Mouse (Mus musculus) limb, embryonic 12.5 days (tissue): Measurements from ENCODE around the gene Emx2. TPM values are rescaled to one million over a fixed set of nuclear protein-coding genes. Genes with fewer than 3 reads are reported as not detected.

Source experiments
- ATAC-seq: fragments of 200-750 bp; cut with Nextera tagmentation; 2 replicates; pipeline ENCODE4 v1.8.0; 2017; ENCODE audit warnings: low read depth, moderate TSS enrichment; ENCODE audit not compliant: insufficient number of reproducible peaks, insufficient read depth, low FRiP score, low TSS enrichment
- H3K27ac ChIP-seq: fragments of 300-500 bp; sonication (generic); 2 replicates; pipeline ENCODE4 v1.5.1; 2016; ENCODE audit warnings: mild to moderate bottlenecking, moderate library complexity
- H3K27me3 ChIP-seq: fragments of 300-500 bp; sonication (generic); 2 replicates; pipeline ENCODE4 v1.6.1; 2016; ENCODE audit warnings: mild to moderate bottlenecking, moderate library complexity
- H3K36me3 ChIP-seq: fragments of 300-500 bp; sonication (generic); 2 replicates; pipeline ENCODE4 v1.6.1; 2016; ENCODE audit warnings: mild to moderate bottlenecking, moderate library complexity
- H3K4me1 ChIP-seq: fragments of 300-500 bp; sonication (generic); replicated peaks from 2 replicates; pipeline ENCODE4 v1.6.1; 2016
- H3K4me2 ChIP-seq: fragments of 300-500 bp; sonication (generic); 2 replicates; pipeline ENCODE4 v1.6.1; 2016; ENCODE audit warnings: mild to moderate bottlenecking, moderate library complexity
- H3K4me3 ChIP-seq: fragments of 300-500 bp; sonication (generic); replicated peaks from 2 replicates; pipeline ENCODE4 v1.5.1; 2016; ENCODE audit warnings: mild to moderate bottlenecking
- H3K9ac ChIP-seq: fragments of 300-500 bp; sonication (generic); replicated peaks from 2 replicates; pipeline ENCODE4 v1.6.1; 2016; ENCODE audit warnings: mild to moderate bottlenecking, moderate library complexity
- H3K9me3 ChIP-seq: fragments of 300-500 bp; sonication (generic); 2 replicates; pipeline ENCODE4 v1.6.1; 2016; ENCODE audit warnings: mild to moderate bottlenecking, moderate library complexity
- WGBS: fragments of 180-500 bp; shearing (Covaris S2); methylation state at CpG from one replicate; pipeline ENCODE4 v1.1.7; 2016; 5-methylcytosine and 5-hydroxymethylcytosine counted together
- polyA plus RNA-seq: library from polyadenylated mRNA; unstranded; fragments of >200 nt; fragmentation: Nextera tagmentation; extraction: Ambion mirVana; gene quantifications from 2 replicates; pipeline ENCODE4 v1.2.1, GENCODE M21; 2016

Gene Emx2
- 12.0 and 18.9 TPM in 2 replicates for polyA plus RNA-seq

GRCm38 (mm10) chr19:59457951-59458742, at the start of gene Emx2:
Emx2 (plus strand) TSS chr19:59458372.
- peak within 1 kb of the TSS; percentile 50 for H3K4me3 ChIP-seq
- under 1% methylated on average over 55 of the region's 58 CpGs for WGBS
- H3K36me3 ChIP-seq: no peaks in the 10 kb centered on the region
- peak; percentile 60; the same call in 1 of the 2 replicates for ATAC-seq
- peaks cover 20% of the 10 kb centered on the region for H3K4me1 ChIP-seq
- no peaks in the 10 kb centered on the region for H3K9me3 ChIP-seq
- peak within 1 kb of the TSS; percentile 86 for H3K27ac ChIP-seq
- H3K27me3 ChIP-seq: peaks cover 93% of the 10 kb centered on the region
- H3K9ac ChIP-seq: peak within 1 kb of the TSS; percentile 66
- peak within 1 kb of the TSS; percentile 77 for H3K4me2 ChIP-seq

GRCm38 (mm10) chr19:59414128-59414527, 44.0 kb upstream of the Emx2 start:
- 69% methylated on average over 5 of the region's 5 CpGs for WGBS
- H3K27me3 ChIP-seq: peaks cover 41% of the 10 kb centered on the region
- no peak for ATAC-seq

GRCm38 (mm10) chr19:59418024-59418423, 40.1 kb upstream of the Emx2 start:
- H3K4me2 ChIP-seq: 0 out of 2 replicates have a peak overlapping the region, but pooled peaks have one; percentile 26
- peaks cover 25% of the 10 kb centered on the region for H3K4me1 ChIP-seq
- H3K27me3 ChIP-seq: peaks cover 44% of the 10 kb centered on the region
- H3K9ac ChIP-seq: no peak overlapping the region
- H3K9me3 ChIP-seq: no peaks in the 10 kb centered on the region
- H3K36me3 ChIP-seq: no peaks in the 10 kb centered on the region
- no peak overlapping the region for H3K4me3 ChIP-seq
- no peak overlapping the region for H3K27ac ChIP-seq
- 1% methylated on average over 15 of the region's 15 CpGs for WGBS
- no peak for ATAC-seq

More at GRCm38 (mm10) chr19:59414128-59414527, 44.0 kb upstream of the Emx2 start:
- Histone ChIP-seq H3K4me3 (no peak overlapping the region), H3K9ac (no peak overlapping the region), H3K4me1 (peaks cover 16% of the 10 kb centered on the region), H3K27ac (no peak overlapping the region), H3K4me2 (no peak overlapping the region), H3K9me3 (no peaks in the 10 kb centered on the region), H3K36me3 (no peaks in the 10 kb centered on the region)

DNA sequence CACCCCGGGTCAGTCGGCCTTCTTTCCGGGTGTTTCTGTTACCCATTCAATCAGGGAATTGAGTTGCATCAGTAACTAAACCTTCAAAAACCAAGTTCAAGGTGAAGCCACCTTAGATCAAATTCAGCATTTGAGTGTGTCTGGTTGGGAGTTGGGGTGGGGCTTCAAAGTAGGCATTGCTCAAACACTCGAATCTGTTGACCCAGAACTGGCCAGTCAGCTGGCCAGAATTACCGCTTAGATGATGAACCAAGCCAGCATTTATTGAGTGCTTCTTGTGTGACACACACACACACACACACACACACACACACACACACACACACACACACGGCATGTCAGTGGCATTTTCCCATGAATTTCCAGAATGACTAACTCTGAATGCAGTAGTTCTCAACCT, 39.5 kb upstream of the Emx2 start:
- no peak for ATAC-seq
- H3K4me1 ChIP-seq: peaks cover 24% of the 10 kb centered on the region
- 67% methylated on average over 6 of the region's 6 CpGs for WGBS
- H3K4me3 ChIP-seq: no peak overlapping the region
- H3K27me3 ChIP-seq: peaks cover 44% of the 10 kb centered on the region
- no peak overlapping the region for H3K4me2 ChIP-seq
- H3K9me3 ChIP-seq: no peaks in the 10 kb centered on the region
- no peak overlapping the region for H3K9ac ChIP-seq
- H3K36me3 ChIP-seq: no peaks in the 10 kb centered on the region
- H3K27ac ChIP-seq: no peak overlapping the region

DNA sequence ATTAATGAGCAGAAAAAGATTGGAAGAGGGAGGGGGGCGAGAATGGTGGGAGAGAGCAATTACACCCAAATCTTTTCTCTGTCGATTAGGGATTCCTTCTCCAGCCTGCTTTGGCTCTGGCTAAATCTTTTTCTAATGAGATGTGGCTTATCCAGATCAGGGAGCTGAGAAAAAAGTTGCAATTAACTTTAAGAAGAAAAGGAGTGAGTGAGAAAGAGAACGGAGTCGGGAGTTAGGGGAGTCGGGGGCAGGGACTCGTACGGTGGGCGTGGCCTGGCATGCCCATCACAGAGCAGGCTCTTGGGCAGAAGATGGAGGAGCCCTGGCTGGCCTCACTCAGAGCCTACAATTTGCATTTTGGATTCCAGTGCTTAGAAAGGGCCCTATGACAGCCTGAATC, 35.8 kb upstream of the Emx2 start:
- peaks cover 35% of the 10 kb centered on the region for H3K27me3 ChIP-seq
- no peak for ATAC-seq
- H3K9me3 ChIP-seq: no peaks in the 10 kb centered on the region
- no peaks in the 10 kb centered on the region for H3K36me3 ChIP-seq
- H3K27ac ChIP-seq: no peak overlapping the region
- H3K9ac ChIP-seq: no peak overlapping the region
- peaks cover 41% of the 10 kb centered on the region for H3K4me1 ChIP-seq
- WGBS: 10% methylated on average over 8 of the region's 8 CpGs
- H3K4me3 ChIP-seq: no peak overlapping the region
- peak overlapping the region; percentile 30 for H3K4me2 ChIP-seq

GRCm38 (mm10) chr19:59423685-59424084, 34.5 kb upstream of the Emx2 start:
- Histone ChIP-seq H3K9ac (no peak overlapping the region), H3K4me3 (no peak overlapping the region), H3K27ac (peak overlapping the region; percentile 80), H3K4me1 (peaks cover 37% of the 10 kb centered on the region), H3K4me2 (peak overlapping the region; percentile 20; the same call in 1 of the 2 replicates), H3K9me3 (peaks cover 7% of the 10 kb centered on the region; the same call in 1 of the 2 replicates), H3K27me3 (peaks cover 24% of the 10 kb centered on the region), H3K36me3 (peaks cover 6% of the 10 kb centered on the region; the same call in 1 of the 2 replicates)
- 5% methylated on average over 6 of the region's 6 CpGs for WGBS
- ATAC-seq: peak; percentile 84; the same call in 1 of the 2 replicates

DNA sequence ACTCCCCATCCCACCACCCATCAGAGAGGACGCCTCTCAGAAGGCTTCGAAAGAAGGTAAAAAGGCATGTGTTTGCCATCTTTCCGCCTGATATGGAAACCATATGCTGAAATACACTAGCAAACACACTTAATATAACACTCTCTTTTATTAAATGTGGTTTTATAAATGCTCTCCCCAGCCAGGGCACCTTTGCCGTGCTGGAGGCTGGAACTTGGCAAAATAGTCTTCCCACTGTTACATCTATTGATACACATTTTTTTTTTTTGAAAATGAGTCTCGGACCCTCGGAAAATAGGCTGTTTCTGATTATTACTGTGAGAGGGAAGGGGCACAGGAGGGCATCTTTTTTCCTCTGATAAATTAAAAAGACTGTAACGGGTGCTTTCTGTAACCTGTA, 33.2 kb upstream of the Emx2 start:
- Histone ChIP-seq H3K27ac (peak overlapping the region; percentile 80), H3K27me3 (peaks cover 12% of the 10 kb centered on the region), H3K4me3 (no peak overlapping the region), H3K9ac (no peak overlapping the region), H3K4me1 (peaks cover 37% of the 10 kb centered on the region), H3K9me3 (peaks cover 9% of the 10 kb centered on the region; the same call in 1 of the 2 replicates), H3K4me2 (no peak overlapping the region), H3K36me3 (peaks cover 6% of the 10 kb centered on the region; the same call in 1 of the 2 replicates)
- no peak for ATAC-seq
- 23% methylated on average over 7 of the region's 7 CpGs for WGBS

DNA sequence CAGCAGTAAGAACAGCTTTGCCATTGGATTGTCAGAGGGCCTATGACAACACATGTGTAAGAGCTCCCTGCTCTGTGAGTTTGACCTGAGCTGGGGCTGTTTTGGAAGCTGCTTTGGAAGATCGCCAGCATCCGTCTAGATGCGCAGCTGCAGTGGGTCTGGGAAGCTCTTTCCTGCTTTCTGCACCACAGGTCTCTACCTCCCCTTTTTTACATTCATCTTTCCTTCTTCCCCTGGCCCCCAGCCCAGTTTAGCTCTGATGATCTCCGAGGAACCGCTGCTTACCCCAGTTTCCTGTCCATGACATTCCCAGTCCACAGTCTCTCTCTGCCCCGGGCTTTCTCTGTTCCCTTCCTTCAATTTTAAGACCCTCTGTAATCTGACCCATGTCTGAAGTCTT, 25.9 kb upstream of the Emx2 start:
- Histone ChIP-seq H3K9me3 (peaks cover 9% of the 10 kb centered on the region; the same call in 1 of the 2 replicates), H3K27ac (0 out of 2 replicates have a peak overlapping the region, but pooled peaks have one; percentile 20), H3K9ac (no peak overlapping the region), H3K4me1 (peaks cover 21% of the 10 kb centered on the region), H3K4me2 (0 out of 2 replicates have a peak overlapping the region, but pooled peaks have one; percentile 3), H3K4me3 (no peak overlapping the region), H3K27me3 (peaks cover 3% of the 10 kb centered on the region; the same call in 1 of the 2 replicates), H3K36me3 (peaks cover 6% of the 10 kb centered on the region; the same call in 1 of the 2 replicates)
- 25% methylated on average over 6 of the region's 6 CpGs for WGBS
- 0 out of 2 replicates have a peak, but pooled peaks have one; percentile 15 for ATAC-seq

- Histone ChIP-seq H3K9me3 (no peaks in the 10 kb centered on the region), H3K27ac (no peak overlapping the region), H3K4me2 (peak overlapping the region; percentile 49), H3K27me3 (peaks cover 91% of the 10 kb centered on the region), H3K36me3 (no peaks in the 10 kb centered on the region), H3K4me1 (peaks cover 26% of the 10 kb centered on the region), H3K9ac (no peak overlapping the region), H3K4me3 (no peak overlapping the region)
- ATAC-seq: no peak
- WGBS: 7% methylated on average over 14 of the region's 14 CpGs
These were observed 7.5 kb upstream of the Emx2 start for GRCm38 (mm10) chr19:59450561-59451135.

DNA sequence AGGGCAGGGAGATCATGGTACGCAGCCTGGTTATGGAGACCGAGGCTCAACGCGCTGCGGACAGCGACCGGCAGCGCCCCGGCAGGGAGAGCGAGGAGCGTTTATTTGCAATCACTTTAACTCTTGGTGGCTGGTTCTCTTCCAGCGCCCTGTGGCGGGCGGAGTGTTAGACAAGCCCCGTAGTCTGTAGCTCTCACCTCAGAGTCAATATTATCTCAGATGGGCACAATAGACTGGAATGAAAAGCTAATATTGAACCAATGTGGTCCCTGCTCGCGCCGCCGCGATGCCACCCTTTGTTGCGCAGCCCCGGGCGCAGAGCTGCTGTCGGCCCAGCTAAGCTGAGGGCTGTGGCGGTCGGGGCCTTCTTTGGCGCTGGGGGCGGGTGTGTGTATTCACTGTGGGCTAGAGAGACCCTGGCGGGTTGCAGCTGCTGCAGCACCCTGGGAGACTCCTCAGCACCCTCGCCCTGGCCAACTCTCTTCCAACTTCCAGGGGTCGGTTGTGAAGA, 6.7 kb upstream of the Emx2 start:
- Histone ChIP-seq H3K36me3 (no peaks in the 10 kb centered on the region), H3K4me1 (peaks cover 20% of the 10 kb centered on the region), H3K4me2 (peak overlapping the region; percentile 49), H3K9me3 (no peaks in the 10 kb centered on the region), H3K27ac (no peak overlapping the region), H3K9ac (0 out of 2 replicates have a peak overlapping the region, but pooled peaks have one; percentile 27), H3K27me3 (peaks cover 93% of the 10 kb centered on the region), H3K4me3 (peak overlapping the region; percentile 27)
- ATAC-seq: no peak
- under 1% methylated on average over 31 of the region's 31 CpGs for WGBS

GRCm38 (mm10) chr19:59452321-59452720, 5.9 kb upstream of the Emx2 start:
- Histone ChIP-seq H3K4me1 (peaks cover 18% of the 10 kb centered on the region), H3K36me3 (no peaks in the 10 kb centered on the region), H3K4me2 (no peak overlapping the region), H3K27me3 (peaks cover 95% of the 10 kb centered on the region), H3K4me3 (no peak overlapping the region), H3K9ac (no peak overlapping the region), H3K27ac (no peak overlapping the region), H3K9me3 (no peaks in the 10 kb centered on the region)
- ATAC-seq: no peak
- WGBS: 13% methylated on average over 4 of the region's 4 CpGs
